Mouse (Mus musculus) stomach, postnatal 0 days (tissue): Measurements from ENCODE around the gene Hspb7.

Experiments used
- CTCF ChIP-seq: IDR thresholded peaks from 2 replicates; pipeline ENCODE4 v1.5.1; 2016; ENCODE audit warnings: antibody characterized with exemption, low read depth, mild to moderate bottlenecking, moderate library complexity
- EP300 ChIP-seq: optimal IDR thresholded peaks from 2 replicates; pipeline ENCODE3; 2016; ENCODE audit warnings: antibody characterized with exemption

DNA sequence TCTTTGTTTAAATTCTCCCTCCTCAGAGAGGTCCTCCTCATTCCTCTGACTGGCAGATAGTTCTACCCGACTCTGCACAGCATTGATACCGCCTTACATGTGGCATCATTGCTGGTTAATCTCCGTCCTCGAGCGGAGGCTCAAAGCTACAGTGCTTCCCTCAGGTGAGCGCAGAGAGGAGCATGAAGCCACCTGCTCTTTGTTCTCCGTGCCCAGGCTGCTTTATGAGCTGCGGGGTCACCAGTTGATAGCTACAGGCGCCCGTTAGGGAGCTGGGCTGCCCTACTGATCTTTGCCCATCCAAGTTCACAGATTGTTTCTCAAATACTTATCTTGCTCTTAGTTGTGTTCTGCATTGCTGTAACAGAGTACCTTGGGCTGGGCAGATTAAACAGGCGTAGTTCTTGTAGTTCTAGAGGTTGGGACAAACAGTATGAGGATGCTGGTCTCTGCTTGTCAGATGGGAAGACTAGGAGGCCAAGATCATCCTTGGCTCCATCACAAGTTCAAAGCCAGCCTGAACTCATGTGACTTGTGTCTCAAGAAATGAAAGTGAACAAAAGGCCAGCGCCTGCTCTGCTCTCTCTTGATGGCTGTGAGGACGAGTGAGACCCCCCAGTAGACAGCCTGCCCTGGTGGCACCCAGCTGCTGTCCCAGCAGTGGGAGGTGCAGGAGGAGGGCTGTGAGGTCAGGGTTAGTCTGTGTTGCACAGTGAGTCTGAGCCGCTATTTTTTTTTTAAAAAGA lies 35.8 kb downstream of the Hspb7 start:
- TF ChIP-seq CTCF (no peak), EP300 (no peak)
